22 mouse cellular contexts compared by ENCODE assay signal in the genomic region with DNA sequence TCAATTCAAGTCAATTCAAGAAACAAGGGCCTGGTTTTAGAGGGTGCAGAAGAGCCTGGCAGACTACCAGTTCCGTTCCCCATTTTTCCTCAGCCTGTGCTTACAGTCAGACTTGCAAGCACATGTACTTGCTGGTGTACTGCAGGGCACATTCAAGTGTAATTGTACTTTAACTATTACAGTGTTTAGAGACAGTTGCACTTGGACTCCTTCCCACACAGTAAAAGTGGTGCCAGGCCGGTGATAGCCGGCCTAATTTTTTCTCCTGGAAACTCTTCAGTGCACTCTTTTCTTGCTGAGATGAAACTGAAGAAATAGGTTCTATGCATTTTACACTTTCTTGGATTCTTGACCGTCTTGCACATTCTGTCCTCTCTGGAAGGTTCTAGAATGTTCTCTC.
A peak's percentile ranks its signal among the peaks of the same experiment; 100 is the strongest.
DNase-seq lines count a peak whose midpoint lies in the region; ATAC-seq and TF ChIP-seq lines count a peak whose summit lies in the region.
"Had no signal": no experiment of that assay in that cellular context is flagged by ENCODE, and none has a peak within 500 bp of the region (broad histone marks: within the 10 kb centered on the region; RNA-seq: fewer than 3 reads in every experiment).

No protein-coding gene starts in this region.

- no peak overlapping the region for H3K4me2 ChIP-seq in kidney, embryonic 14.5 days (replicated peaks; ENCODE audit: low read depth, low read length)
- no peak overlapping the region for H3K4me2 ChIP-seq in lung, embryonic 14.5 days
- H3K4me2 ChIP-seq: forebrain, embryonic 12.5 days; limb, embryonic 13.5 days; liver, embryonic 15.5 days; midbrain, embryonic 12.5 days; stomach, embryonic 15.5 days had no signal

- peaks cover 17% of the 10 kb centered on the region for H3K4me1 ChIP-seq in kidney, adult 2 months (ENCODE audit: control insufficient read depth, insufficient read depth, low read length)
- peaks cover 13% of the 10 kb centered on the region for H3K4me1 ChIP-seq in kidney, embryonic 14.5 days (ENCODE audit: control insufficient read depth, insufficient read depth, low read length)
- H3K4me1 ChIP-seq in lung, embryonic 14.5 days (ENCODE audit: insufficient read depth), result no peaks in the 10 kb centered on the region

- WGBS in kidney, adult 2 months, result 43% methylated on average over 4 of the region's 4 CpGs
- 85% methylated on average over 4 of the region's 4 CpGs for WGBS in kidney, embryonic 14.5 days
- 61% methylated on average over 4 of the region's 4 CpGs for WGBS in lung, embryonic 14.5 days

- DNase-seq in adrenal gland, postnatal 10 days, result peak; percentile 38
- DNase-seq in adrenal gland, adult 8-10 months, result no peak
- no peak for DNase-seq in frontal cortex, postnatal 14 days (ENCODE audit: low spot score in 2 of 2)
- peak; percentile 82 for DNase-seq in kidney, adult 2 months
- peak; percentile 49 for DNase-seq in lung, embryonic 14.5 days
- DNase-seq in lung, postnatal 36 days, result no peak
- DNase-seq: cerebellum, adult 11 months; gastrocnemius, postnatal 36 days; layer of hippocampus, adult 9-11 months; retina, postnatal 1 day; thymus, adult 18-20 months had no signal

- ATAC-seq in frontal cortex, adult (ENCODE audit: low TSS enrichment), result peak; percentile 38
- no peak for ATAC-seq in kidney, embryonic 14.5 days (ENCODE audit: low FRiP score, low TSS enrichment)
- ATAC-seq in lung, embryonic 14.5 days (ENCODE audit: insufficient read depth), result no peak
- ATAC-seq: hindbrain, embryonic 16.5 days; lung, postnatal 0 days; Patski had no signal

- no peak overlapping the region for H3K4me3 ChIP-seq in kidney, adult 2 months (ENCODE audit: insufficient read depth, low read depth, low read length)
- H3K4me3 ChIP-seq in kidney, embryonic 14.5 days (ENCODE audit: low read length), result no peak overlapping the region
- no peak overlapping the region for H3K4me3 ChIP-seq in lung, embryonic 14.5 days (ENCODE audit: low read depth, low read length)
- H3K4me3 ChIP-seq: forebrain, embryonic 12.5 days; limb, embryonic 13.5 days; liver, embryonic 15.5 days; midbrain, embryonic 12.5 days; stomach, embryonic 15.5 days had no signal

- TF ChIP-seq POLR2A in kidney, adult 2 months (IDR thresholded peaks at IDR 0.05; ENCODE audit: low read depth, low read length), result no peak

- H3K27ac ChIP-seq in kidney, adult 2 months (ENCODE audit: insufficient read depth, low read depth, low read length), result 0 out of 2 replicates have a peak overlapping the region, but pooled peaks have one; percentile 8
- H3K27ac ChIP-seq in kidney, embryonic 14.5 days (ENCODE audit: low read depth, low read length), result no peak overlapping the region
- no peak overlapping the region for H3K27ac ChIP-seq in lung, embryonic 14.5 days (ENCODE audit: low read depth)
- H3K27ac ChIP-seq: forebrain, embryonic 12.5 days; kidney, postnatal 0 days; limb, embryonic 13.5 days; liver, embryonic 15.5 days; midbrain, embryonic 12.5 days; stomach, embryonic 15.5 days had no signal

- no peak for TF ChIP-seq CTCF in kidney, adult 2 months (conservative IDR thresholded peaks at IDR 0.05; ENCODE audit: insufficient read depth, insufficient read length, low read depth, low read length)
- TF ChIP-seq CTCF in lung, embryonic 14.5 days (IDR thresholded peaks at IDR 0.05; ENCODE audit: low read depth), result no peak

- no peaks in the 10 kb centered on the region for H3K27me3 ChIP-seq in kidney, adult 2 months (replicated peaks; ENCODE audit: control insufficient read depth, insufficient read depth, low read length)
- no peaks in the 10 kb centered on the region for H3K27me3 ChIP-seq in kidney, embryonic 14.5 days (ENCODE audit: control insufficient read depth, insufficient read depth, low read length)
- H3K27me3 ChIP-seq in lung, embryonic 14.5 days (ENCODE audit: insufficient read depth, low read length), result no peaks in the 10 kb centered on the region
- H3K27me3 ChIP-seq: limb, embryonic 13.5 days; liver, embryonic 15.5 days; Patski; stomach, embryonic 15.5 days had no signal

- H3K36me3 ChIP-seq in kidney, adult 2 months (ENCODE audit: control insufficient read depth, insufficient read depth, low read length), result no peaks in the 10 kb centered on the region
- H3K36me3 ChIP-seq in kidney, embryonic 14.5 days (ENCODE audit: control insufficient read depth, insufficient read depth, low read length), result no peaks in the 10 kb centered on the region
- H3K36me3 ChIP-seq in lung, embryonic 14.5 days (ENCODE audit: insufficient read depth), result no peaks in the 10 kb centered on the region
- H3K36me3 ChIP-seq: forebrain, embryonic 12.5 days; limb, embryonic 13.5 days; liver, embryonic 15.5 days; midbrain, embryonic 12.5 days; stomach, embryonic 15.5 days had no signal

- no peak overlapping the region for H3K9ac ChIP-seq in kidney, embryonic 14.5 days (ENCODE audit: low read depth, low read length)
- H3K9ac ChIP-seq in lung, embryonic 14.5 days, result no peak overlapping the region
- H3K9ac ChIP-seq: forebrain, embryonic 12.5 days; limb, embryonic 13.5 days; liver, embryonic 15.5 days; midbrain, embryonic 12.5 days; stomach, embryonic 15.5 days had no signal

- H3K9me3 ChIP-seq in kidney, embryonic 14.5 days (ENCODE audit: control insufficient read depth, low read length), result no peaks in the 10 kb centered on the region
- H3K9me3 ChIP-seq in lung, embryonic 14.5 days (ENCODE audit: low read depth, low read length), result no peaks in the 10 kb centered on the region
- H3K9me3 ChIP-seq: forebrain, embryonic 12.5 days; limb, embryonic 13.5 days; liver, embryonic 15.5 days; midbrain, embryonic 12.5 days; stomach, embryonic 15.5 days had no signal

Comparison
In these comparisons a context has a peak if more than half of its experiments do, and no peak if none do; other contexts are left out.
1. DNase-seq: peak in adrenal gland, postnatal 10 days (single experiment), kidney, adult 2 months (single experiment) and lung, embryonic 14.5 days (single experiment); none in adrenal gland, adult 8-10 months (single experiment), frontal cortex, postnatal 14 days (0 of 2) and lung, postnatal 36 days (single experiment).